Mouse (Mus musculus): ENCODE data around the gene Prss8. TPM values are rescaled to one million over a fixed set of nuclear protein-coding genes. Genes with fewer than 3 reads are reported as not detected.

Gene Prss8
- polyA plus RNA-seq, 1 experiment from 2014 or later: 0.05 TPM

GRCm38 (mm10) chr7:127885951-127886350 is 44.0 kb downstream of the Prss8 start:
- no peaks in the 10 kb centered on the region for H3K27me3 ChIP-seq
- no peak for TF ChIP-seq CTCF (IDR thresholded peaks at IDR 0.05)
- ChIA-PET POLR2A (no interaction called here), CTCF (no interaction called here)
- ATAC-seq: no peak
- no peak for DNase-seq (ENCODE audit: low read depth, low spot score)
- in situ Hi-C loops (cut with MboI; ENCODE audit: low pct_unique_long_range_greater_than_20kb): no loop called here

DNA sequence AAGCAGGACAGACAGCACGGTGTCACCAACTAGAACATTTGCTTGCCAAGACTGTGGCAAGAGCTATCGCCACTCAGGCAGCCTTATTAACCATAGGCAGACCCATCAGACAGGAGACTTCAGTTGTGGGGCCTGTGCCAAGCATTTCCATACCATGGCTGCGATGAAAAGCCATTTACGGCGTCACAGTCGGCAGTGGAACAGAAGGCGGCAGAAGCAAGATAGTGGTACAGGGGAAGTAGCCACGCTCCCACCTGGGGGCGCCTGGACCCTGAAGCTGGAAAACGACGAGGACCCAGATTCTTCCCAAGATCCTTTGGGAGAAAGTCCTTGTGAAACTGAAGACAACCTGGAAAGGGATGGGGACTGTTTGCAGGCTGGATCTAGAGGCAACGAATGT is 49.5 kb downstream of the Prss8 start:
- ChIA-PET CTCF (no interaction called here), POLR2A (interaction anchor here (0.6 kb wide), 1 partner anchor 91 kb away, joined by 6 read pairs; no protein-coding TSS in a partner anchor)
- in situ Hi-C loops (cut with MboI; ENCODE audit: low pct_unique_long_range_greater_than_20kb): no loop called here
- no peak for ATAC-seq
- no peak for TF ChIP-seq CTCF (IDR thresholded peaks at IDR 0.05)
- no peak for DNase-seq (ENCODE audit: low read depth, low spot score)
- H3K27me3 ChIP-seq: no peaks in the 10 kb centered on the region

- ATAC-seq: no peak
- in situ Hi-C loops (cut with MboI; ENCODE audit: low pct_unique_long_range_greater_than_20kb): no loop called here
- no peak for TF ChIP-seq CTCF (IDR thresholded peaks at IDR 0.05)
- H3K27me3 ChIP-seq: no peaks in the 10 kb centered on the region
- ChIA-PET POLR2A (no interaction called here), CTCF (no interaction called here)
- DNase-seq (ENCODE audit: low read depth, low spot score): no peak
These were observed 50.6 kb downstream of the Prss8 start for GRCm38 (mm10) chr7:127879301-127879700.

DNA sequence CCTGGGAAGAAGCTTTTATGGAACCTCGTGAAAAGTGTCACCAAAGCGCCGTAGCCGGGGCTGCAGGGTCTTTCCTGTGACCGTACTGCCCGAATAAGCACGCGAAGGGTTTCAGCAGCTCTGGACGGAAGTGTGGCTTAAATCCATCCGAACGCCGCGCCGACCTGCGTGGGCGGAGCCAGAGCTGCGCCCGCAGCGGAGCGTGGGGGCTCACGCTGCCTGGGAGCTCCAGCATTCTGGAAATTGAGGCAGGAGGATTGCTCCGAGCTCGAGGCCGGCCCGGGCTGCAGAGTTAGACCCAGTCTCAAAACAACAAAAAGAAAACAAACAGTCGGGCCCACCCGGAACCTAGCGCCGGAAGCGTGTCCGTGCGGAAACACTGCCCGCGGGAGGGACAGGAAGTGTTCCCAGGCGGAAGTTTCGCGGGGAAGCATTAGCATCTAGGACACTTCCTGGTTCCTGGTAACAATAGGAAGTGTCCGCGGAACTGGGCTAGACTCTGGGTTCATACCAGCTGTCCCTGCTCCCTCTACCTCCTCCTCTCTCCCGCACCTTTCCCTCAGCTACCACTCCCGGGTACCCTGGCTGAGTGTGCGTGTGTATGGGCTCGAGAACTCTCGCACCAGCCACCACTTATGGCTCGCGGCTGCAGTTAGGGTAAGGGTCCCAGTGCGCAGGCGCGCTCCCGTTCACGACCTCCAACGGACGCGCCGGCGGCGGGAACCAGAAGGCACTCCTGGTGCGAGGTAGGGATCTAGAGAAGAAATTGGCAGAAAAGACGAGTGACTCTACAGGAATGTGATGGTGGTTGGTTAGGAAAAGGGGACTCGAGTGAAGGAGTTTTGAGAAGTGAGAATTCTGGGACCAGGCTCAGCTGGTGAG is 53.2 kb downstream of the Prss8 start, which contains the start of gene Zfp668:
Zfp668 (minus strand) TSS at position 362 of the 882 bp plus-strand sequence.
- DNase-seq (ENCODE audit: low read depth, low spot score) (peak; percentile 81), ATAC-seq (peak; percentile 36)
- in situ Hi-C loops (cut with MboI; ENCODE audit: low pct_unique_long_range_greater_than_20kb): no loop called here
- TF ChIP-seq CTCF (IDR thresholded peaks at IDR 0.05): no peak
- ChIA-PET CTCF (no interaction called here), POLR2A (interaction anchor here (0.5 to 1.4 kb wide), 6 partner anchors 10 to 101 kb away, joined by 3 to 5 read pairs (median 4); partner anchors contain the start of gene Kat8)
- H3K27me3 ChIP-seq: no peaks in the 10 kb centered on the region

DNA sequence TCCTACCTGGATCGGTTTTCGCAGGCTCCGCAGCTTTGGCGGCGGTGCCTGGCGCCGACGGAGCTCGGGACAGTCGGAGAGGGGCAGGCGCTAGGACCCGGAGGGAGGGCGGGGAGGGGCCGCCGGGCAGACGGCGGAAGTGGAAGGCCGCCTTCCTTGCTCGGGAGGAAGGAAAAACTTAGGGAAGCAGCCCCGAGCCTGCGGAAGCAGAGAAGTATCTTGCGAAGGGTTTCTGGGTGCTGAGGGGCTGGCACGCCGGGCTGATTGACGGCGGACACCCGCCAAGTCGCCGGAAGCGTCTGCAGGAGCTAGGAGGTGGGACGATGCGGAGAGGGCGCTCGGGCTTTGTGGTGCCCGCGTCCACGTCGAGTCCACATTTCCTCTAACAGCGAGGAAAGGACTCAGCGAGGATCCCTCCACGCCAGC is 53.9 kb downstream of the Prss8 start, which contains the start of gene Zfp646:
Zfp646 (plus strand) TSS at position 181 of the 426 bp plus-strand sequence.
- no peaks in the 10 kb centered on the region for H3K27me3 ChIP-seq
- DNase-seq (ENCODE audit: low read depth, low spot score): peak; percentile 33
- ChIA-PET POLR2A (interaction anchor here (1.0 to 1.4 kb wide), 5 partner anchors 10 to 101 kb away, joined by 3 to 5 read pairs (median 4); no protein-coding TSS in a partner anchor), CTCF (no interaction called here)
- in situ Hi-C loops (cut with MboI; ENCODE audit: low pct_unique_long_range_greater_than_20kb): no loop called here
- ATAC-seq: peak; percentile 57
- TF ChIP-seq CTCF (IDR thresholded peaks at IDR 0.05): no peak

Other genes starting within 250 kb of the Prss8 start
- 53.6 TPM for gene Bcl7c, start 221.2 kb downstream of the Prss8 start, polyA plus RNA-seq (2021)
- gene Ctf1, start 217.4 kb downstream of the Prss8 start, polyA plus RNA-seq (2021): 10.8 TPM
- 0.09 TPM for gene Ctf2, start 197.9 kb downstream of the Prss8 start, polyA plus RNA-seq (2021)
- gene Fbxl19, start 185.6 kb downstream of the Prss8 start, polyA plus RNA-seq (2021): 38.6 TPM
- gene Orai3, start 160.3 kb downstream of the Prss8 start, polyA plus RNA-seq (2021): 25.8 TPM
- gene Setd1a, start 153.4 kb downstream of the Prss8 start, polyA plus RNA-seq (2021): 30.0 TPM
- gene Gm49388, start 144.5 kb downstream of the Prss8 start, polyA plus RNA-seq (2021): 4.5 TPM
- 30.1 TPM for gene Hsd3b7, start 129.5 kb downstream of the Prss8 start, polyA plus RNA-seq (2021)
- gene Stx4a, start 105.8 kb downstream of the Prss8 start, polyA plus RNA-seq (2021): 133 TPM
- 0.23 TPM for gene Stx1b, start 105.6 kb downstream of the Prss8 start, polyA plus RNA-seq (2021)
- 22.3 TPM for gene Zfp646, start 53.9 kb downstream of the Prss8 start, polyA plus RNA-seq (2021)
- 8.9 TPM for gene Zfp668, start 53.3 kb downstream of the Prss8 start, polyA plus RNA-seq (2021)
- gene Prss53, start 39.1 kb downstream of the Prss8 start, polyA plus RNA-seq (2021): 0.45 TPM
- not detected for gene Gm21974, start 34.6 kb downstream of the Prss8 start, polyA plus RNA-seq (2021)
- gene Vkorc1, start 34.5 kb downstream of the Prss8 start, polyA plus RNA-seq (2021): 77.0 TPM
- 75.7 TPM for gene Bckdk, start 26.0 kb downstream of the Prss8 start, polyA plus RNA-seq (2021)
- gene Kat8, start 17.6 kb downstream of the Prss8 start, polyA plus RNA-seq (2021): 22.1 TPM
- 6.8 TPM for gene Prss36, start 16.6 kb upstream of the Prss8 start, polyA plus RNA-seq (2021)
- 469 TPM for gene Fus, start 37.4 kb upstream of the Prss8 start, polyA plus RNA-seq (2021)
- 0.10 TPM for gene Pycard, start 63.8 kb upstream of the Prss8 start, polyA plus RNA-seq (2021)
- gene Trim72, start 73.8 kb upstream of the Prss8 start, polyA plus RNA-seq (2021): 0.17 TPM
- not detected for gene Itgam, start 132.5 kb upstream of the Prss8 start, polyA plus RNA-seq (2021)
- not detected for gene Gm49368, start 132.6 kb upstream of the Prss8 start, polyA plus RNA-seq (2021)
- gene Itgax, start 199.4 kb upstream of the Prss8 start, polyA plus RNA-seq (2021): 0.01 TPM
- gene Itgad, start 224.3 kb upstream of the Prss8 start, polyA plus RNA-seq (2021): not detected